Mouse (Mus musculus): ENCODE measurements at regions not wholly inside any gene's neighbourhood (a gene's known extent, or its start where the extent isn't known, plus 50 kb on each side); places are given as distances from the start of the nearest gene placed in this dataset.
A peak's percentile ranks its signal among the peaks of the same experiment; 100 is the strongest.

GRCm38 (mm10) chrX:58445624-58446323 lies 423.3 kb downstream of the Zic3 start:
- no peak for DNase-seq

- no peak for DNase-seq
Observed at GRCm38 (mm10) chrX:58447605-58448004, 425.1 kb downstream of the Zic3 start.

- no peak for DNase-seq
Observed at GRCm38 (mm10) chrX:58469683-58470082, 439.5 kb upstream of the 4930550L24Rik start.

GRCm38 (mm10) chrX:58470986-58471385 lies 438.2 kb upstream of the 4930550L24Rik start:
- no peak for DNase-seq

GRCm38 (mm10) chrX:58490861-58491260 lies 418.3 kb upstream of the 4930550L24Rik start:
- DNase-seq = peak in 1 of 2 experiments; percentile 11

- DNase-seq = no peak
Observed at GRCm38 (mm10) chrX:58503573-58503972, 405.6 kb upstream of the 4930550L24Rik start.

- DNase-seq = no peak
Observed at GRCm38 (mm10) chrX:58514925-58515324, 394.2 kb upstream of the 4930550L24Rik start.
